Mouse (Mus musculus) frontal cortex, postnatal 25 days (tissue): ENCODE results near the gene S100b.

ENCODE experiments used
- DNase-seq, 2 experiments: peaks; one replicate each; pipeline ENCODE4 v3.0.0; 2022; ENCODE audit warnings: low spot score in 2 of 2

S100b gene

GRCm38 (mm10) chr10:76260358-76261059 is 6.9 kb downstream of the S100b start:
- DNase-seq = no peak

DNA sequence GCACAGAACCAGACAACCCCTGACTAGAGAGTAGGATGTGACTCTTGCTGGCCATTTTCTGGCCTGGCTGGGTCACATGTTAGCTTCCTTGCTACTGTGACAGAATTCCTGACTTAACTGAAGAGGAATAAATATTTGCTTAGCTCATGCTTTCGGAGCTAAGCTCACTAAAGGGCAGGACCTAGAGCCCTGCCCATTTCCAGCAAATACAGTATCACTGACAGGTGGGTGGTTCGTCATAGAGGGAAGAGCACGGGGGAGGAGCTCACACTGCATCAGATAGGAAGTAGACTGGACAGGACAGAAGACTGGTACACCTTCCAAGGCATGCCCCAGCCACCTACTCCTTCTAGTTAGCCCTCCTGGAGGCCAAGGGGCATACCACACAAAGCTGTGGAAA is 7.8 kb downstream of the S100b start:
- DNase-seq = no peak

- DNase-seq = no peak
Measured at GRCm38 (mm10) chr10:76262431-76262830, 8.8 kb downstream of the S100b start.

GRCm38 (mm10) chr10:76271238-76271637 is 17.6 kb downstream of the S100b start:
- no peak for DNase-seq

DNA sequence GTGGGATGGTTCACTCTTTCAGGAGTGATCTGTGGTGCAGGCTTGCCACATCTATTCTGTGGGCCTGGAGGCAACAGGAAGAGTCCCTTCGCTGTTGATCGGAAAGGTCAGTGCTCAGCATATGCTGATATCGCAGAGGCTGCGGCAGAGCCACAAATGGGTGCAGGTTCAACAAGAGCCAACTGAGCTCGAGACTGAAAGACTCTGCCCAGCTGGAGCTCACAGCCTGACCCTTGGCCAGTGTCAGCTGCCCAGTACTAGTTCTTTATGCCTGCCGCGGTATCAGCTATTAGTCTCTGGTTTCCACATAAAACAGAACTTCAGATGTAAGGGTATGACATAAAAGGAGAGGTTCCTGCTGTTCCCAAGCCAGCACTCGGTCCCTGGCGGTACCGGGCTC is 21.6 kb downstream of the S100b start:
- DNase-seq = no peak

DNA sequence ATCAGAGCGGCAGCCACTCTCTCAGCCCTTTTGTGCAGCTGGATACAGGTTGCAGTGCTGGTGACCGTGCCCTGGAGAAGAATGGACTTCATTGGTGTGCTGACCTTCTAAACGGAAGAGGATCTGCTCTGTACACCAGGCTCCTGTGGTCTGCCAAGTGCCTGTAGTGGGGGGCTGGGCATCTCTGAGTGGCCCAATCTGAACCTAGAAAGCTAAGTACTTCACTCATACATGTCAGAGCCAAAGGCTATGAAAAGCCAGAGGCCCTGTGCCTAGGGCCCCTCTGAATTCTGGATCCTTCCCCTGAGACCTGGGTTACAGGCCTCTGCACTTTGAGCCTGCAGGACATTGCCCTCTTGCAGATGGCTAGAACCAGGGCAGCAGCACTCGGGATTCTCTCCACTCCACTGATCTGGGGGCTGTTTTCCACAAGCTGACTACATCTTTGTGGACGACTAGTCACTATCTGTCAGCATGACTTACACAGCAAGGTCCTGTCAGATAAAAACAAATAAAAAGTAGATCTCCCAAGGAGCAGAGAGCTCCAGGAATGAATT is 25.0 kb downstream of the S100b start:
- no peak for DNase-seq

- DNase-seq = no peak
Measured at GRCm38 (mm10) chr10:76288268-76288993, 34.8 kb downstream of the S100b start.

DNA sequence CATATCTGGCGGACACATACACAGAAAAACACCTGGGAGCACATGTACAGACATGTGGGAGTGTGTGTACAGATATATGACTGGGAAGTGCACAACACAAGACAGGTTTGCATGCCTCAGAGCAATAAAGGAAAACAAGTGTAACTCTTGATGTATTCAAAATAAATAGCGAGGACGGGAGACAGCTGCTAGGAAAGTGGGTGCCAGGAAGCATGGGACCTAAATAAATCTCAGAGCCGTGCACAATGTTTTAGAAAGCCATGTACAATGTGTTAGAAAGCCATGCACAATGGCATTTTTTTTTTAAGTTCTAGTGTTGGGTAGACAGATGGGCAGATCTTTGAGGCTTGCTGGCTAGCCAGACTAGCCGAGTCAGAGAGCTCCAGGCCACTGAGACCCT is 35.4 kb downstream of the S100b start:
- DNase-seq = no peak

DNA sequence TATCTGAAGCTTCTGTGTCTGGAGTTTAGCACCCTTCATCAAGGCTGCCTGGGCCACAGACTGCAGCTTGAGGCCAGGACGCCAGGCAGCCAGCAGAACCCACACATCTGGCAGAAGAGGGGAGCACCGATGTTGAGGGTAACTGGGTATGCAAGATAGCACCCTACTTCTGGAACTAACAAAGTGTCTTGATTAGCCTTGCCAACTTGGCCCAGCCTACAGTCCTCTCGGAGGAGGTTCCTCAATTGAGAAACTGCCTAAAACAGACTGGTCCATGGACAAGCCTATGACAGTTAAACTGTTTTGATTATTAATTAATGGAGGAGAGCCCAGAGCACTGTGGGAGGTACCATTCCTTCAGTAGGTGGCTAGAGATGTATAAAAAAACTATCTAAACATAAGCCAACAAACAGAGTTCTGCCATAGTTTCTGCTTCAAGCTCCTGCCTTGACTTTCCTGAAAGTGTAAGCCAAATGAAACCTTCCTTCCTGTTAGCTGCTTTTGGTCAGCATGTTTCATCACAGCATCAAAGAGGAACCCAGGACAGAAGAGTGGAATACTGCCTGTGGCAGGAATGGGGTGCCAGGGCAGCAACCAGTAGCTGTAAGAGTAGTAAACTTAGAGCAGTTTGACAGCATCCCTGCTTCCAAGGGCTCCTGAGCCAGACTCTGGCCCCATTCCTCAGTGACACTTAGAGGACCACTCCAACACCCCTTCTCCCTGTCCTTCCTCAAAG is 36.5 kb downstream of the S100b start:
- no peak for DNase-seq

- no peak for DNase-seq
Measured at GRCm38 (mm10) chr10:76293222-76293621, 39.6 kb downstream of the S100b start.

GRCm38 (mm10) chr10:76300133-76300532 is 46.5 kb downstream of the S100b start:
- DNase-seq = no peak

GRCm38 (mm10) chr10:76306738-76307137 is 53.1 kb downstream of the S100b start:
- no peak for DNase-seq
